Mouse (Mus musculus): ENCODE measurements at regions not wholly inside any gene's neighbourhood (a gene's known extent, or its start where the extent isn't known, plus 50 kb on each side); places are given as distances from the start of the nearest gene placed in this dataset.

GRCm38 (mm10) chr2:166380854-166381253 lies 225.4 kb upstream of the Sulf2 start:
- TF ChIP-seq CTCF (IDR thresholded peaks at IDR 0.05; ENCODE audit: insufficient read depth, low read length) (no peak), POLR2A (IDR thresholded peaks at IDR 0.05; ENCODE audit: borderline replicate concordance, extremely low read depth, low read depth, low read length) (no peak)
